Mouse (Mus musculus): ENCODE results near the gene Mindy4. TPM values are rescaled to one million over a fixed set of nuclear protein-coding genes. Genes with fewer than 3 reads are reported as not detected.

The Mindy4 gene
- total and polyA plus RNA-seq, 3 experiments = 0.23 to 1.6 TPM; not detected in 1

DNA sequence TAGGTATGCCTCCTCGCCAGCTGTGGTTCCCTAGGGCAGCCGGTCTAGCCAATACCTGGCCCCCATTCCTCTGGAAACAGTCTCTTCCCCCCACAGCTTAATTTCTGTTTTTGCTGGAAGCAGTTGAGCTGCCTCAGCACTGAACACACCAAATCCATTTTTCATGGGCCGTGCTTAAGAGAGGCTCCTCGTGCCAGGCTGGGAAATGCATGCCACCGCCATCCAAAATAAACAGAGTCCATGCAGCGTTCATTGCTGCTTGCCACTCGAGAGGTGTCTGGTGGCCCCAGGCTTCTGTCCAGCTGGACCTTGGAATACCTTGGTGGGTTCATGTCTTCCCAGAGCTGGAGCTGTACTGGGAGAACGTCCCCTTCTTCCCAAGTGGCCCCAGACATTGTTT lies 77.8 kb downstream of the Mindy4 start:
- H3K9ac ChIP-seq (ENCODE audit: control insufficient read depth, low read depth, low read length, poor library complexity, severe bottlenecking) = no peak overlapping the region
- TF ChIP-seq SIN3A (IDR thresholded peaks at IDR 0.05; ENCODE audit: low read length) (no peak), RAD21 (IDR thresholded peaks at IDR 0.05; ENCODE audit: low read depth, low read length) (no peak), POLR2A (IDR thresholded peaks at IDR 0.05; ENCODE audit: control insufficient read depth in 1 of 2, insufficient read depth in 1 of 2, low read depth in 1 of 2, low read length in 2 of 2, poor library complexity in 1 of 2) (no peak), MYC (IDR thresholded peaks at IDR 0.05; ENCODE audit: low read depth, low read length) (no peak), USF1 (IDR thresholded peaks at IDR 0.05; ENCODE audit: low read depth, low read length) (no peak), ELF1 (IDR thresholded peaks at IDR 0.05; ENCODE audit: low read depth, low read length) (no peak), UBTF (IDR thresholded peaks at IDR 0.05; ENCODE audit: borderline replicate concordance, insufficient read depth, low read depth, low read length) (no peak), POLR2AphosphoS2 (IDR thresholded peaks at IDR 0.05; ENCODE audit: low read length) (no peak), RCOR1 (IDR thresholded peaks at IDR 0.05; ENCODE audit: low read depth, low read length) (no peak), HCFC1 (IDR thresholded peaks at IDR 0.05; ENCODE audit: low read depth, low read length) (no peak)
- H3K4me1 ChIP-seq (ENCODE audit: control insufficient read depth in 1 of 2, insufficient read depth in 2 of 2, low read length in 2 of 2) = no peaks in the 10 kb centered on the region

DNA sequence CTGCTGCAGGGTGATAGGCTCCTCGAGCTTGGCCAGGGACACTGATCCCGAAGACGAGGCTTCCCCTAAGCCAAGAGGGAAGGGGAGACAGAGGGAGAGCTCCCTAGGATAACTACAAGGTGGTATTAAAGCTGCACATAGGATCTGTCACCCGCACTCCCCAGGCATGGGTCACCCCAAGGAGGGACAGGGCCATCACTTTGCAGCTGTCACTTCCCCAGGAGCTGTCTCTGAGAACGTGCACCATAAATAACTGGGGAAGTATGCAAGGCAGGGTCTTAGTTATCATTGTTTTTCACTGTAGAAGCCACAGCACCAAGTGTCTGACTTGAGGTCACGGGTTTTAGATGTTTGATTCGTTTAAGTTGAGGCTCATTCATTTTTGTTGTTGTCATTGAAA lies 78.5 kb downstream of the Mindy4 start:
- no peaks in the 10 kb centered on the region for H3K27me3 ChIP-seq (ENCODE audit: control insufficient read depth in 1 of 2, insufficient read depth in 2 of 2, low read length in 2 of 2)

More for the DNA sequence above, 77.8 kb downstream of the Mindy4 start:
- DNase-seq (ENCODE audit: low read depth, low spot score) = no peak
- Histone ChIP-seq H3K79me2 (ENCODE audit: control insufficient read depth, insufficient read depth, low read length, poor library complexity) (no peaks in the 10 kb centered on the region), H3K27ac (ENCODE audit: control insufficient read depth, low read depth, low read length) (no peak overlapping the region), H3K27me3 (ENCODE audit: control insufficient read depth in 1 of 2, insufficient read depth in 2 of 2, low read length in 2 of 2) (no peaks in the 10 kb centered on the region), H3K9me3 (replicated peaks; ENCODE audit: insufficient read depth, low read length) (no peaks in the 10 kb centered on the region), H3K4me3 (ENCODE audit: control insufficient read depth in 1 of 2, insufficient read depth in 1 of 2, low read depth in 2 of 2, low read length in 2 of 2) (no peak overlapping the region), H3K36me3 (ENCODE audit: control insufficient read depth in 1 of 2, insufficient read depth in 2 of 2, low read length in 2 of 2) (no peaks in the 10 kb centered on the region)

More for the DNA sequence above, 78.5 kb downstream of the Mindy4 start:
- no peaks in the 10 kb centered on the region for H3K36me3 ChIP-seq (ENCODE audit: control insufficient read depth in 1 of 2, insufficient read depth in 2 of 2, low read length in 2 of 2)
- no peak overlapping the region for H3K9ac ChIP-seq (ENCODE audit: control insufficient read depth, low read depth, low read length, poor library complexity, severe bottlenecking)
- H3K27ac ChIP-seq (ENCODE audit: control insufficient read depth, low read depth, low read length) = no peak overlapping the region
- DNase-seq (ENCODE audit: low read depth, low spot score) = no peak
- no peak overlapping the region for H3K4me3 ChIP-seq (ENCODE audit: control insufficient read depth in 1 of 2, insufficient read depth in 1 of 2, low read depth in 2 of 2, low read length in 2 of 2)
- no peak for TF ChIP-seq USF2 (IDR thresholded peaks at IDR 0.05; ENCODE audit: borderline replicate concordance in 1 of 2, insufficient read depth in 1 of 2, low read depth in 1 of 2, low read length in 2 of 2)
- no peak for TF ChIP-seq JUND (IDR thresholded peaks at IDR 0.05; ENCODE audit: low read depth, low read length)
- no peak for TF ChIP-seq EP300 (IDR thresholded peaks at IDR 0.05; ENCODE audit: low read depth in 1 of 2, low read length in 2 of 2)
- no peak for TF ChIP-seq SMC3 (IDR thresholded peaks at IDR 0.05; ENCODE audit: low read depth, low read length)
- TF ChIP-seq GATA1 (IDR thresholded peaks at IDR 0.05; ENCODE audit: low read depth, low read length) = no peak
- TF ChIP-seq CHD2 (IDR thresholded peaks at IDR 0.05; ENCODE audit: low read length) = no peak
- no peak for TF ChIP-seq USF1 (IDR thresholded peaks at IDR 0.05; ENCODE audit: low read depth, low read length)
- TF ChIP-seq ZNF384 (IDR thresholded peaks at IDR 0.05; ENCODE audit: low read depth, low read length) = no peak
- no peak for TF ChIP-seq ZC3H11A (IDR thresholded peaks at IDR 0.05; ENCODE audit: low read depth, low read length)
- TF ChIP-seq HCFC1 (IDR thresholded peaks at IDR 0.05; ENCODE audit: low read depth, low read length) = no peak
- TF ChIP-seq GABPA (IDR thresholded peaks at IDR 0.05; ENCODE audit: low read depth, low read length) = no peak
- no peak for TF ChIP-seq MAFK (IDR thresholded peaks at IDR 0.05; ENCODE audit: borderline replicate concordance, low read depth, low read length)
- TF ChIP-seq RAD21 (IDR thresholded peaks at IDR 0.05; ENCODE audit: low read depth, low read length) = no peak
- no peak for TF ChIP-seq MEF2A (IDR thresholded peaks at IDR 0.05; ENCODE audit: extremely low read depth, insufficient replicate concordance, low read depth, low read length, poor library complexity, severe bottlenecking)
- TF ChIP-seq POLR2A (IDR thresholded peaks at IDR 0.05; ENCODE audit: control insufficient read depth in 1 of 2, insufficient read depth in 1 of 2, low read depth in 1 of 2, low read length in 2 of 2, poor library complexity in 1 of 2) = no peak
- no peak for TF ChIP-seq POLR2AphosphoS2 (IDR thresholded peaks at IDR 0.05; ENCODE audit: low read length)
- no peak for TF ChIP-seq ELF1 (IDR thresholded peaks at IDR 0.05; ENCODE audit: low read depth, low read length)
- TF ChIP-seq TBP (IDR thresholded peaks at IDR 0.05; ENCODE audit: low read depth, low read length) = no peak
- no peaks in the 10 kb centered on the region for H3K79me2 ChIP-seq (ENCODE audit: control insufficient read depth, insufficient read depth, low read length, poor library complexity)
- no peaks in the 10 kb centered on the region for H3K4me1 ChIP-seq (ENCODE audit: control insufficient read depth in 1 of 2, insufficient read depth in 2 of 2, low read length in 2 of 2)
- no peaks in the 10 kb centered on the region for H3K9me3 ChIP-seq (replicated peaks; ENCODE audit: insufficient read depth, low read length)

Data from MEL (cell line).